Mouse (Mus musculus) forebrain, postnatal 0 days (tissue): Measurements from ENCODE around the gene Fam222a. TPM values are rescaled to one million over a fixed set of nuclear protein-coding genes. Genes with fewer than 3 reads are reported as not detected.

Experiments
- ATAC-seq: fragments of 200-750 bp; cut with Nextera tagmentation; 2 replicates; pipeline ENCODE4 v1.8.0; 2017; ENCODE audit warnings: mild to moderate bottlenecking, moderate library complexity
- DNase-seq: peaks from one replicate; pipeline ENCODE4 v3.0.0-alpha.2; 2015
- H3K27ac ChIP-seq: fragments of 300-500 bp; sonication (generic); 2 replicates; pipeline ENCODE4 v1.5.1; 2014; ENCODE audit warnings: low read depth, mild to moderate bottlenecking, antibody characterized with exemption, low read length, moderate library complexity, mixed read lengths
- H3K27me3 ChIP-seq: fragments of 300-500 bp; sonication (generic); 2 replicates; pipeline ENCODE4 v1.6.1; 2014; ENCODE audit warnings: mild to moderate bottlenecking, low read length, mixed read lengths; ENCODE audit not compliant: insufficient read depth
- H3K36me3 ChIP-seq: fragments of 300-500 bp; sonication (generic); 2 replicates; pipeline ENCODE4 v1.6.1; 2014; ENCODE audit warnings: mild to moderate bottlenecking, moderate library complexity; ENCODE audit not compliant: insufficient read depth
- H3K4me1 ChIP-seq: fragments of 300-500 bp; sonication (generic); 2 replicates; pipeline ENCODE4 v1.6.1; 2014; ENCODE audit warnings: antibody characterized with exemption; ENCODE audit not compliant: insufficient read depth
- H3K4me2 ChIP-seq: fragments of 300-500 bp; sonication (generic); 2 replicates; pipeline ENCODE4 v1.6.1; 2014; ENCODE audit warnings: low read depth, mild to moderate bottlenecking, moderate library complexity
- H3K4me3 ChIP-seq: fragments of 300-500 bp; sonication (generic); 2 replicates; pipeline ENCODE4 v1.5.1; 2014; ENCODE audit warnings: low read depth, low read length, mixed read lengths
- H3K9ac ChIP-seq: fragments of 300-500 bp; sonication (generic); 2 replicates; pipeline ENCODE4 v1.6.1; 2014; ENCODE audit warnings: mild to moderate bottlenecking
- H3K9me3 ChIP-seq: fragments of 300-500 bp; sonication (generic); 2 replicates; pipeline ENCODE4 v1.6.1; 2016; ENCODE audit warnings: low read length
- CTCF ChIP-seq: sonication (generic); IDR thresholded peaks from 2 replicates; pipeline ENCODE4 v1.5.1; 2016; ENCODE audit warnings: antibody characterized with exemption, control low read depth, low read depth
- WGBS: fragments of 180-500 bp; shearing (Covaris S2); extraction: QIAGEN DNeasy Blood & Tissue Kit; methylation state at CpG from one replicate; pipeline ENCODE4 v1.1.7; 2014; 5-methylcytosine and 5-hydroxymethylcytosine counted together
- polyA plus RNA-seq: library from polyadenylated mRNA; unstranded; fragments of >200 nt; fragmentation: Nextera tagmentation; extraction: Ambion mirVana; gene quantifications from 2 replicates; pipeline ENCODE4 v1.2.1, GENCODE M21; 2015
- total RNA-seq: library from RNA; depleted of rRNA; stranded (reverse); fragments of >200 nt; gene quantifications from 2 replicates; pipeline ENCODE4 v1.2.3, GENCODE M21; 2014

Gene Fam222a
- total and polyA plus RNA-seq, 2 experiments from 2014 or later = 3.4 to 8.2 TPM

DNA sequence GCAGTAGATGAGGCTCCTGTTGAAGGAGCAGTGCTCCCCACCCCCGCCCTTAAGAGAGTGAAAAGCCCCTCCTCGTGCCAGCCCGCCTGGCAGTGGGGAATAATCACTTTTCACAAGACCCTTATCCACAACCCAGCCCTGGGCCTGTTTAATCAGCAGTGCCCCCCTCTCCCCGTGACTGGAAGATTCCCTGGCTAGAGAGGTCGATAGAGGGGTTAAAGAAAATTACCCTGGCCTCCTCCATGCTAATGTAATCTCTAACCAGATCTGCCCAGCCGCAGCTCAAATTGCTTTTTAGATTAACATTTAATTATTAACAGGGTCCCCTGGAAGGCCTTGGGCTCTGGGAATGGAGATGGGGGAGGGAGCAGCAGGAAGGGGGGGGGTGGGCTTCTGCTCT is 21.2 kb downstream of the Fam222a start:
- no peak for DNase-seq
- Histone ChIP-seq H3K4me2 (no peak overlapping the region), H3K9me3 (no peaks in the 10 kb centered on the region), H3K27ac (no peak overlapping the region), H3K4me1 (peaks cover 8% of the 10 kb centered on the region), H3K36me3 (no peaks in the 10 kb centered on the region), H3K9ac (no peak overlapping the region), H3K4me3 (no peak overlapping the region), H3K27me3 (peaks cover 18% of the 10 kb centered on the region)
- no peak for ATAC-seq
- WGBS = 18% methylated on average over 6 of the region's 6 CpGs
- TF ChIP-seq CTCF = no peak

DNA sequence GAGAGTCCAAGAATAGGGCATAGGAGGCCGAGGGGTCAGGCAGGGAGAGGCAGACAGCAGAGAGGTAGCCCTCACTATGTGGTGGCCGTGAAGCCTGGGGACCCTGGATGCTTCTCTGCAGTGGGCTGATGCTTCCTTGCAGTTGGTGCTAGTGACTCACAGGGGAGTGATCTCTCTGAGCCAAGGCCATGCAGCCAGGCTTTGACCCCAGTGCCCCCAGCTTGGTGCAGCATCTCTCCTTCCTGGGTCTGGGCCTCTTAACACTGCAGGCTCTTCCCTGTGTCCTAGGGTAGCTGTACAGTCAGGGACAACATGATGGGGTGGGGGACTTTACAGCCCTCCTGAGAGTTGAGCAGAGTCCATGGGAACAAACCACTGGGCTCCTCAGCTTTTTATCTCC is 21.6 kb downstream of the Fam222a start:
- Histone ChIP-seq H3K27ac (no peak overlapping the region), H3K36me3 (no peaks in the 10 kb centered on the region), H3K4me2 (no peak overlapping the region), H3K27me3 (peaks cover 21% of the 10 kb centered on the region), H3K9ac (no peak overlapping the region), H3K9me3 (no peaks in the 10 kb centered on the region), H3K4me3 (no peak overlapping the region), H3K4me1 (peaks cover 8% of the 10 kb centered on the region)
- no peak for TF ChIP-seq CTCF
- ATAC-seq = no peak
- DNase-seq = no peak
- 25% methylated on average over 2 of the region's 2 CpGs for WGBS

DNA sequence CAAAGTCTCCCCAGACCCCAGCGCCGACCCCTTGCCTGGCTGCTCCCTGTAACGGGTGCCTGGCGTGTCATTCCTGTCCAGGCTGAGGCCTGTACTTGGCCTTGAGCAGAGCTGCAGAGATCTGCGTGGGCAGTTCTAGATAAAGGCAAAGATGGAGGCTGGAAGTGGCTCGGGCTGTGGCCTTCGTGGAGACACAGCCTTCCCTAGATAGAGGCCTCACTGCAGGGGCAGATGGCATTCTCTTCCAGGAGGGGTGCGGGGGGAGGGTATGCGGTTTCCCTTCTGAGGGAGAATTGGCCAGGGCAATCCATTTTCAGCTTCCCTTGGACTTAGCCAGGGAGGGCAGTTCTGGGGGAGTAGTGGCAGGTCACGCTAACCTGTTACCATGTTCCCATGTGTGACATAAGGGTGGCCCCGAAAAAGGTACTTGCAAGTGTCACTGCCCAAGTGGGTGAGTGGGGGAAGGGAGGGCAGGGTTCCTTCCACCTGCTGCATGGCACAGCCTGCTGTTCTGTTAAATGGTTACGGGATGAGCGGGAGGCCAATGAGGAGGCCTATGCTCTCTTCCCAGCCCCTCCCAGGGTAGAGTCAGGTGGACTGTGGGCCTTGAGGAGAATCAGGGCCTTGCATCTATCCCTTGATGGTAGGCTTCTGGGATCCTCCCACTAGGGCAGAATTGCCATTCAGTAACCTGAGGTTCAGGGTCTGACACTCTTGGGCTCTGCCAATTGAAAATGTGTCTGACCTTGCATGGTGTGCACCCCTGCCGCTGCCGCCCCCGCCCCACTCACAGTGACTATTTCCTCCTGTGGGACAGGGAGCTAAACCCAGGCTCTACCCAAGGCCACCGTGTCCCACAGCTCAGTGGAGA is 22.5 kb downstream of the Fam222a start:
- Histone ChIP-seq H3K9ac (no peak overlapping the region), H3K27ac (no peak overlapping the region), H3K4me3 (no peak overlapping the region), H3K36me3 (no peaks in the 10 kb centered on the region), H3K9me3 (no peaks in the 10 kb centered on the region), H3K4me2 (no peak overlapping the region), H3K27me3 (peaks cover 22% of the 10 kb centered on the region), H3K4me1 (peaks cover 8% of the 10 kb centered on the region)
- no peak for DNase-seq
- no peak for TF ChIP-seq CTCF
- ATAC-seq = no peak
- 86% methylated on average over 17 of the region's 17 CpGs for WGBS

DNA sequence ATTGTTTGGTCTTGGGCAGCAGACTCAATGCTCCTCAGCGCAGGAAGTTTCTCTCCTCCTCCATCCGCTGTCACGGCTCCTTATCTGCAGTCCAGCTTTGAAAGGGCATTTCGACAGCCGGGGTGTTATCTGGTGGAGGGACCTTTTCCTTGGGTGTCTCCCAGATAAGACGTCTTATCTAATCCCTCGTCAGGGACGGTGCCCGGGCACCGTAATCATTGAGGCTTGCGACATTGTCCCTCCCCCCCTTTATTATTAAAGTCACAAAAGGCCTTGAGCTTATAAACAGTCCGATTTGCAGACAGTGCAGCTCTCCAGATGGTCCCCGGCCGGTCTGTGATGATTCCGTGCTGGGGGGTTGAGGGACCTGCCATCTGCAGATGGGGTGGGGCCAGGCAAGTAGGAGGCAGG is 23.3 kb downstream of the Fam222a start:
- Histone ChIP-seq H3K4me2 (no peak overlapping the region), H3K4me1 (peaks cover 8% of the 10 kb centered on the region), H3K9ac (no peak overlapping the region), H3K36me3 (no peaks in the 10 kb centered on the region), H3K4me3 (no peak overlapping the region), H3K27me3 (peaks cover 17% of the 10 kb centered on the region), H3K27ac (no peak overlapping the region), H3K9me3 (no peaks in the 10 kb centered on the region)
- ATAC-seq (no peak), DNase-seq (no peak)
- WGBS = 36% methylated on average over 15 of the region's 15 CpGs
- no peak for TF ChIP-seq CTCF

DNA sequence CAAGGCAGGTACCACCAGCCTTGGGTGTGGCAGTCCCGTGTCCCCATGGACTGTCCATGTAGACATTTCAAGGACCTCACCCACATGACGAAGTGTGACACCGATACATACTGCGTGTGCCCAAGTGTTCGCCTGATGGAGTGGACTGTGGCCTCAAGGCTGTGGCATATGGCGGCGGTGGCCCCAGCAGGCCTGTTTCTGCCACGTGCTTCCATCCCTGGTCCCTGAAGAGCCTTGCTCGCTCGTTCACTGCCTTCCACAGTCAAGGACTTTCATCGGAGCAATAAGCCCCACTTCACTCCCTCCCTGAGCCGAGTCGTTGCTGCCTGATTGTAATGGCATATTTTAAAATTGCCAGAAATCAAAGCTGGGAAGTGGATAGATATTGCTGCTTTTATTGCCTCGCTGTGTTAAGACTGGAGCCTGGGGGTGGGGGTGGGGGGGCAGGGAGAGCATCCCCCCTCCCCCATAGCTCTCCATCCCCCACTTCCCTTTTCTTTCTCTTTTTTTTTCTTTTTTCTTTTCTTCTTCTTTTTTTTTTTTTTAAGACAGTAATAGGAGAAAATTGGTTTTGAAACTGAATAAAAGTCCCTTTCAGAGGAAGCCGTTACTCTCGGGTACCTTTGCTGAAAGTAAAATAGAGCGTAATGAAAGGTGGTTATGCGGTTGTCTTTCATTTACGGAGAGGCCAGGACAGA is 24.8 kb downstream of the Fam222a start:
- H3K4me3 ChIP-seq = no peak overlapping the region
- ATAC-seq = peak; percentile 42; the same call in 1 of the 2 replicates
- H3K4me1 ChIP-seq = peaks cover 8% of the 10 kb centered on the region
- DNase-seq = no peak
- H3K9me3 ChIP-seq = no peaks in the 10 kb centered on the region
- 0 out of 2 replicates have a peak overlapping the region, but pooled peaks have one; percentile 50 for H3K27ac ChIP-seq
- H3K27me3 ChIP-seq = peaks cover 12% of the 10 kb centered on the region
- H3K36me3 ChIP-seq = no peaks in the 10 kb centered on the region
- no peak overlapping the region for H3K9ac ChIP-seq
- TF ChIP-seq CTCF = no peak
- H3K4me2 ChIP-seq = no peak overlapping the region
- 30% methylated on average over 19 of the region's 19 CpGs for WGBS

DNA sequence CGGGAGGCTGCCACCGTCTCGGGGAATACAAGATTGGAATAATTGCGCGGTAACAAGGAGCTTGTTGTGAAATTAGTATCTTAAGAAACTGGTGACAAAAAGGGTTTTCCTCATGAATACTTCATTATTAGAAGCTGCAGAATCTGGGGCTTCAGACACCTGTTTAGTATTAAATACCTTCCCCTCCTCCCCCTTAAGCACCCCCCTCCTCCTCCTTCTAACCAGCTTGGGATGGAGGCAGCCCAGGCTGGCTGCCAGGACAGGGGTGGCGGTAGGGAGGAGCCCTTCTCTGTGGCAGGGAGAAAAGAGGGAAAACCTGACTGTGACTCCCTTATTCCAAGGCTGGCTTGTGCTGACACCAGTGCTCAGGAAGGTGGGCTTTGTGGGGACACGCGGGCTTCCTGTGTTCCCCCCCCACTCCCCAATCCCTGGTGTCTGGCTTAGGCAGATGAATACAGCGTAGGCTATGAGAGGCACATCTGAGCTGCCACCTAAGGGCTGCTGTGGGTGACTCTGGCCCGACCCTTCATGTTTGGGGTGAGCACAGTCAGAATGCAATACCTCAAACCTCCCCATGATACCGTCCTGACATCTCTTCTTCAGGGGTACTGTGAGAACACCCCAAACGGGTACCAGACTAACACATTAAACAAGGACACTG is 25.5 kb downstream of the Fam222a start:
- peak overlapping the region; percentile 50; the same call in 1 of the 2 replicates for H3K27ac ChIP-seq
- peaks cover 12% of the 10 kb centered on the region for H3K27me3 ChIP-seq
- no peak for DNase-seq
- H3K9me3 ChIP-seq = no peaks in the 10 kb centered on the region
- peaks cover 8% of the 10 kb centered on the region for H3K4me1 ChIP-seq
- H3K36me3 ChIP-seq = no peaks in the 10 kb centered on the region
- peak; percentile 66; the same call in 1 of the 2 replicates for ATAC-seq
- H3K4me3 ChIP-seq = no peak overlapping the region
- no peak overlapping the region for H3K4me2 ChIP-seq
- no peak for TF ChIP-seq CTCF
- WGBS = 29% methylated on average over 12 of the region's 12 CpGs
- H3K9ac ChIP-seq = no peak overlapping the region
